Mouse (Mus musculus): ENCODE data around the gene Cant1. TPM values are rescaled to one million over a fixed set of nuclear protein-coding genes. Genes with fewer than 3 reads are reported as not detected.

The Cant1 gene
- polyA plus RNA-seq, 1 experiment from 2014 or later: 40.2 TPM

- no peaks in the 10 kb centered on the region for H3K79me2 ChIP-seq (ENCODE audit: inconsistent target)
- WGBS (ENCODE audit: missing documents): 2% methylated on average over 7 of the region's 8 CpGs
- no peaks in the 10 kb centered on the region for H3K36me3 ChIP-seq (ENCODE audit: inconsistent target)
- H3K4me3 ChIP-seq (ENCODE audit: inconsistent target): peak overlapping the region; percentile 16
- peak overlapping the region; percentile 99 for H3K27ac ChIP-seq
These were observed 55.8 kb downstream of the Cant1 start for GRCm38 (mm10) chr11:118362971-118363518.

- no peaks in the 10 kb centered on the region for H3K36me3 ChIP-seq (ENCODE audit: inconsistent target)
- WGBS (ENCODE audit: missing documents): 77% methylated on average over 1 of the region's 1 CpGs
- peak overlapping the region; percentile 99 for H3K27ac ChIP-seq
- no peaks in the 10 kb centered on the region for H3K79me2 ChIP-seq (ENCODE audit: inconsistent target)
- no peak overlapping the region for H3K4me3 ChIP-seq (ENCODE audit: inconsistent target)
These were observed 56.4 kb downstream of the Cant1 start for GRCm38 (mm10) chr11:118362501-118362900.

DNA sequence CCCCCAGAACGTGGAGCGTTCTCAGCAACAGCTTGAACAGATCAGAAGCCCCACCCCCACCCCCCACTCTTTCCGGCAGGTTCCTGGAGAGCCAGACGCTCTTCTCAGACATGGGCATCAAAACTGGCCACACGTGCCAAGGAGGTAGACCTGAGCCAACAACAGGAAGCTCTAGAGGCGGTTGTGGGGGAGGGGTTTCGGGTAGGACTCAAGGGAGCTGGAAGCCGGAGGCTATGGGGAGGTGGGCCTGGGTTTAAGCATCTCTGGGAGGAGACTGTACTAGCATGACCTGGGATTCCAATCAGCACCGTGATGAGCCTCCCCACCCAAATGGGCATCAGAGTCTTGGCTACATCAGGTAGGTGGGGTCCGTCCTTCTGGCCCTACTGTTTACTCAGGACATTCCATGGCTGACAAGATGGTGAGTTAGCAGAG is 58.0 kb downstream of the Cant1 start:
- no peaks in the 10 kb centered on the region for H3K79me2 ChIP-seq (ENCODE audit: inconsistent target)
- H3K27ac ChIP-seq: peak overlapping the region; percentile 99; the same call in 1 of the 2 replicates
- WGBS (ENCODE audit: missing documents): 34% methylated on average over 10 of the region's 10 CpGs
- H3K4me3 ChIP-seq (ENCODE audit: inconsistent target): no peak overlapping the region
- no peaks in the 10 kb centered on the region for H3K36me3 ChIP-seq (ENCODE audit: inconsistent target)

- peak overlapping the region; percentile 99; the same call in 1 of the 2 replicates for H3K27ac ChIP-seq
- 67% methylated on average over 7 of the region's 7 CpGs for WGBS (ENCODE audit: missing documents)
- no peaks in the 10 kb centered on the region for H3K79me2 ChIP-seq (ENCODE audit: inconsistent target)
- H3K36me3 ChIP-seq (ENCODE audit: inconsistent target): no peaks in the 10 kb centered on the region
- no peak overlapping the region for H3K4me3 ChIP-seq (ENCODE audit: inconsistent target)
These were observed 58.4 kb downstream of the Cant1 start for GRCm38 (mm10) chr11:118360491-118360890.

Other genes starting within 250 kb of the Cant1 start
- gene Cyth1, start 170.5 kb downstream of the Cant1 start, polyA plus RNA-seq (2018): 62.6 to 194 TPM (median 68.7 TPM) in 3 replicates
- 4.3 to 7.9 TPM (median 5.4 TPM) in 3 replicates for gene Usp36, start 128.8 kb downstream of the Cant1 start, polyA plus RNA-seq (2018)
- 0.68 to 2.2 TPM (median 0.90 TPM) in 3 replicates for gene Cep295nl, start 76.6 kb downstream of the Cant1 start, polyA plus RNA-seq (2018)
- 330 to 662 TPM (median 385 TPM) in 3 replicates for gene Timp2, start 63.3 kb downstream of the Cant1 start, polyA plus RNA-seq (2018)
- gene Lgals3bp, start 17.0 kb downstream of the Cant1 start, polyA plus RNA-seq (2018): 1,136 to 1,462 TPM (median 1,417 TPM) in 3 replicates
- 0.12 to 1.2 TPM (median 0.82 TPM) in 3 replicates for gene C1qtnf1, start 9.1 kb upstream of the Cant1 start, polyA plus RNA-seq (2018)
- gene Engase, start 57.7 kb upstream of the Cant1 start, polyA plus RNA-seq (2018): 4.8 to 22.0 TPM (median 7.1 TPM) in 3 replicates